Mouse (Mus musculus) cortical plate, adult 2 months (tissue): ENCODE measurements around the gene Btbd19. TPM values are rescaled to one million over a fixed set of nuclear protein-coding genes. Genes with fewer than 3 reads are reported as not detected.

Experiments used
- H3K27ac ChIP-seq: fragments of 200-500 bp; 2 replicates; pipeline ENCODE4 v1.5.1; 2012; ENCODE audit warnings: low read length, control low read depth, inconsistent platforms; ENCODE audit not compliant: insufficient read depth
- H3K4me1 ChIP-seq: fragments of 200-500 bp; 2 replicates; pipeline ENCODE4 v1.6.1; 2011; ENCODE audit warnings: low read length; ENCODE audit not compliant: control insufficient read depth, insufficient read depth
- H3K4me3 ChIP-seq: fragments of 200-500 bp; 2 replicates; pipeline ENCODE4 v1.5.1; 2011; ENCODE audit warnings: mild to moderate bottlenecking, low read length, control low read depth; ENCODE audit not compliant: insufficient read depth
- CTCF ChIP-seq: fragments of 200-500 bp; IDR thresholded peaks from 2 replicates; pipeline ENCODE4 v1.5.1; 2011; ENCODE audit warnings: mild to moderate bottlenecking, control low read depth, low read length; ENCODE audit not compliant: insufficient read depth; ENCODE audit errors: extremely low read depth
- POLR2A ChIP-seq: fragments of 200-500 bp; IDR thresholded peaks from 2 replicates; pipeline ENCODE4 v1.6.1; 2011; ENCODE audit warnings: mild to moderate bottlenecking, low read length, control low read depth; ENCODE audit not compliant: insufficient read depth; ENCODE audit errors: extremely low read depth
- polyA plus RNA-seq: library from polyadenylated mRNA; depleted of rRNA; stranded (reverse); fragments of >200 nt; gene quantifications from 2 replicates; pipeline ENCODE4 v1.2.3, GENCODE M21; 2012

Btbd19 gene
- polyA plus RNA-seq, 1 experiment = 14.9 TPM

GRCm38 (mm10) chr4:117104672-117105071 is 20.9 kb downstream of the Btbd19 start:
- no peaks in the 10 kb centered on the region for H3K4me1 ChIP-seq
- no peak overlapping the region for H3K27ac ChIP-seq
- TF ChIP-seq POLR2A (no peak), CTCF (no peak)

GRCm38 (mm10) chr4:117101218-117101617 is 24.3 kb downstream of the Btbd19 start:
- peaks cover 2% of the 10 kb centered on the region; the same call in 1 of the 2 replicates for H3K4me1 ChIP-seq
- H3K27ac ChIP-seq = no peak overlapping the region
- H3K4me3 ChIP-seq = no peak overlapping the region
- TF ChIP-seq CTCF = no peak
- TF ChIP-seq POLR2A = no peak

More at GRCm38 (mm10) chr4:117104672-117105071, 20.9 kb downstream of the Btbd19 start:
- H3K4me3 ChIP-seq = no peak overlapping the region

GRCm38 (mm10) chr4:117100036-117100435 is 25.5 kb downstream of the Btbd19 start:
- Histone ChIP-seq H3K4me3 (no peak overlapping the region), H3K27ac (no peak overlapping the region), H3K4me1 (peaks cover 2% of the 10 kb centered on the region; the same call in 1 of the 2 replicates)
- TF ChIP-seq POLR2A = no peak
- no peak for TF ChIP-seq CTCF

GRCm38 (mm10) chr4:117098764-117099036 is 26.8 kb downstream of the Btbd19 start:
- TF ChIP-seq CTCF = no peak
- no peak for TF ChIP-seq POLR2A
- no peak overlapping the region for H3K27ac ChIP-seq

GRCm38 (mm10) chr4:117097969-117098763 is 27.4 kb downstream of the Btbd19 start:
- Histone ChIP-seq H3K27ac (no peak overlapping the region), H3K4me3 (no peak overlapping the region), H3K4me1 (peaks cover 2% of the 10 kb centered on the region; the same call in 1 of the 2 replicates)
- no peak for TF ChIP-seq CTCF

More at GRCm38 (mm10) chr4:117098764-117099036, 26.8 kb downstream of the Btbd19 start:
- peaks cover 2% of the 10 kb centered on the region; the same call in 1 of the 2 replicates for H3K4me1 ChIP-seq
- H3K4me3 ChIP-seq = no peak overlapping the region

- Histone ChIP-seq H3K4me3 (peak overlapping the region; percentile 33), H3K27ac (no peak overlapping the region), H3K4me1 (peaks cover 2% of the 10 kb centered on the region; the same call in 1 of the 2 replicates)
- TF ChIP-seq CTCF (no peak), POLR2A (no peak)
Observed at GRCm38 (mm10) chr4:117096666-117097065, 28.9 kb downstream of the Btbd19 start.

GRCm38 (mm10) chr4:117095551-117096452 is 29.7 kb downstream of the Btbd19 start, which contains the start of gene Ptch2:
Gene Ptch2, plus strand, starts transcription at chr4:117096075.
- Histone ChIP-seq H3K4me3 (peak within 1 kb of the TSS; percentile 33), H3K4me1 (peaks cover 2% of the 10 kb centered on the region; the same call in 1 of the 2 replicates), H3K27ac (no peak within 1 kb of the TSS)
- TF ChIP-seq POLR2A (no peak), CTCF (no peak)

- TF ChIP-seq CTCF = no peak
- no peak for TF ChIP-seq POLR2A
- H3K4me3 ChIP-seq = no peak overlapping the region
- no peak overlapping the region for H3K27ac ChIP-seq
- peaks cover 2% of the 10 kb centered on the region; the same call in 1 of the 2 replicates for H3K4me1 ChIP-seq
Observed at GRCm38 (mm10) chr4:117094626-117095361, 30.7 kb downstream of the Btbd19 start.

GRCm38 (mm10) chr4:117090586-117090985 is 34.9 kb downstream of the Btbd19 start:
- Histone ChIP-seq H3K27ac (no peak overlapping the region), H3K4me1 (no peaks in the 10 kb centered on the region), H3K4me3 (no peak overlapping the region)
- TF ChIP-seq CTCF = no peak
- TF ChIP-seq POLR2A = no peak
